Mouse (Mus musculus) G1E (cell line): ENCODE results near the gene Dab1.

Source experiments
- CTCF ChIP-seq: IDR thresholded peaks from 2 replicates; pipeline ENCODE4 v1.5.1; 2012; ENCODE audit warnings: low read depth, low read length, inconsistent platforms, mixed read lengths
- GATA1 ChIP-seq: IDR thresholded peaks from 2 replicates; pipeline ENCODE4 v1.6.1; 2012; ENCODE audit warnings: borderline replicate concordance, low read length, inconsistent platforms, mixed read lengths
- POLR2AphosphoS5 ChIP-seq: IDR thresholded peaks from 2 replicates; pipeline ENCODE4 v1.6.1; 2012; ENCODE audit warnings: low read depth, low read length, inconsistent platforms; ENCODE audit not compliant: insufficient replicate concordance
- TAL1 ChIP-seq: conservative IDR thresholded peaks from 2 replicates; pipeline ENCODE4 v1.6.1; 2012; ENCODE audit warnings: low read depth, low read length, inconsistent platforms, mixed read lengths

DNA sequence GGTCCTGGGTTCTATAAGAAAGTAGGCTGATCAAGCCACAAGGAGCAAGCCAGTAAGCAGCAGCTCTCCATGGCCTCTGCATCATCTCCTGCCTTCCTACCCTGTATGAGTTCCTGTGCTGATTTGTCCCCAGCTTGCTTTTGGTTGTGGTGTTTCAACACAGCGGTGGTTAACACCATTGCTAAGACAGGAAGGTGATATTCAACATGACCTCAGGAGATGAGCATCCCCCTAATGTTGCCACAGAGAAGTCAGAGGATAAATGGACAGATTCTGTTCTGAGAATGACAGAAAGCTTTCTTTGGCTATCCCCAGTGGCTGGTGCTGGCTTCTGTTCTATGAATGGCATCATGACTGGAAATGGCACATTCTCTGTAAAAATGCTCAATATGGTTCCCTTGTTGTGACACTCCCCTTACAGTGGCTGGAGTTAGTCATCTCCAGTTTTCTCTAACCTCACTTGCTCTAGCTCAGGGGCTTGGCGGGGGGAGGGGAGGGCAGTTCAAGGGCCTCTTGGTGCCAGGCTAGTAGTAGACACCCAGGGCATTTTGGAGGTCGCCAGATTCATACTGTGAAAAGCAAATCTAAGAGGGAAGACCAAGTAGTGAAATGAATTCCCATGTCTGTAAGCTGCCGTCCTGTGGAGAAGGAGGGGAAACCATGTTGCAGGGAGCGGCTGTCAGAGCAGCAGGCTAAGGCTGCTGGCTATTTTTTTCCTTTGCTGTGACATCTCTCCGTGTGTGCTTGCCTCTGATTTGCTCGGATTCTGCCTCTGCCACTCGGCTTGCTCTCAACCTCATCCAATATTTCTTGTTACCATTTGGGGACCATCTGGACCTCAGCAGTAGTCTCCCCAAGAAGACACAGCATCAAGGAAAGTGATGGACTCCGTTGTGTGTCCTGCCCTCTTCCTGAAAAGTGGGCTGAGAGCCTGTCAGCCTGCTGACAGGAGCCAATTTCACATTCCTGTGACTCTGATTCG is 1086.8 kb downstream of the Dab1 start:
- no peak for TF ChIP-seq CTCF
- TF ChIP-seq POLR2AphosphoS5 = no peak
- TF ChIP-seq GATA1 = no peak
- no peak for TF ChIP-seq TAL1
